Mouse (Mus musculus) embryonic facial prominence, embryonic 11.5 days (tissue): ENCODE results near the gene Rps6kb1. TPM values are rescaled to one million over a fixed set of nuclear protein-coding genes. Genes with fewer than 3 reads are reported as not detected.

ENCODE experiments used
- ATAC-seq: fragments of 200-750 bp; cut with Nextera tagmentation; replicated peaks from 2 replicates; pipeline ENCODE4 v1.8.0; 2017; ENCODE audit warnings: low read depth; ENCODE audit not compliant: insufficient number of reproducible peaks, low FRiP score, low TSS enrichment
- DNase-seq: peaks from one replicate; pipeline ENCODE4 v3.0.0-alpha.2; 2015; ENCODE audit warnings: low spot score
- H3K27ac ChIP-seq: fragments of 300-500 bp; sonication (generic); replicated peaks from 2 replicates; pipeline ENCODE4 v1.5.1; 2014; ENCODE audit warnings: mild to moderate bottlenecking, low read depth, low read length, control low read depth
- H3K27me3 ChIP-seq: fragments of 300-500 bp; sonication (generic); 2 replicates; pipeline ENCODE4 v1.6.1; 2014; ENCODE audit warnings: mild to moderate bottlenecking, low read length, moderate library complexity, mixed read lengths; ENCODE audit not compliant: control insufficient read depth, insufficient read depth
- H3K36me3 ChIP-seq: fragments of 300-500 bp; sonication (generic); replicated peaks from 2 replicates; pipeline ENCODE4 v1.6.1; 2014; ENCODE audit warnings: low read depth, mild to moderate bottlenecking, low read length, moderate library complexity, mixed read lengths; ENCODE audit not compliant: control insufficient read depth, insufficient read depth
- H3K4me1 ChIP-seq: fragments of 300-500 bp; sonication (generic); 2 replicates; pipeline ENCODE4 v1.6.1; 2014; ENCODE audit warnings: low read length, mixed read lengths; ENCODE audit not compliant: control insufficient read depth, insufficient read depth
- H3K4me2 ChIP-seq: fragments of 300-500 bp; sonication (generic); 2 replicates; pipeline ENCODE4 v1.6.1; 2014; ENCODE audit warnings: low read depth, mild to moderate bottlenecking, control low read depth, low read length, moderate library complexity
- H3K4me3 ChIP-seq: fragments of 300-500 bp; sonication (generic); 2 replicates; pipeline ENCODE4 v1.5.1; 2014; ENCODE audit warnings: low read depth, low read length, control low read depth
- H3K9ac ChIP-seq: fragments of 300-500 bp; sonication (generic); replicated peaks from 2 replicates; pipeline ENCODE4 v1.6.1; 2014; ENCODE audit warnings: mild to moderate bottlenecking, control low read depth, low read length
- H3K9me3 ChIP-seq: fragments of 300-500 bp; sonication (generic); replicated peaks from 2 replicates; pipeline ENCODE4 v1.6.1; 2016; ENCODE audit warnings: mild to moderate bottlenecking, low read length, inconsistent platforms, mixed read lengths; ENCODE audit not compliant: control insufficient read depth
- WGBS: fragments of 180-500 bp; shearing (Covaris S2); extraction: QIAGEN DNeasy Blood & Tissue Kit; methylation state at CpG from one replicate; pipeline ENCODE4 v1.1.7; 2014; 5-methylcytosine and 5-hydroxymethylcytosine counted together
- polyA plus RNA-seq: library from polyadenylated mRNA; unstranded; fragments of >200 nt; fragmentation: Nextera tagmentation; extraction: Ambion mirVana; gene quantifications from 2 replicates; pipeline ENCODE4 v1.2.1, GENCODE M21; 2014

Gene Rps6kb1
- 63.7 and 69.7 TPM in 2 replicates for polyA plus RNA-seq

DNA sequence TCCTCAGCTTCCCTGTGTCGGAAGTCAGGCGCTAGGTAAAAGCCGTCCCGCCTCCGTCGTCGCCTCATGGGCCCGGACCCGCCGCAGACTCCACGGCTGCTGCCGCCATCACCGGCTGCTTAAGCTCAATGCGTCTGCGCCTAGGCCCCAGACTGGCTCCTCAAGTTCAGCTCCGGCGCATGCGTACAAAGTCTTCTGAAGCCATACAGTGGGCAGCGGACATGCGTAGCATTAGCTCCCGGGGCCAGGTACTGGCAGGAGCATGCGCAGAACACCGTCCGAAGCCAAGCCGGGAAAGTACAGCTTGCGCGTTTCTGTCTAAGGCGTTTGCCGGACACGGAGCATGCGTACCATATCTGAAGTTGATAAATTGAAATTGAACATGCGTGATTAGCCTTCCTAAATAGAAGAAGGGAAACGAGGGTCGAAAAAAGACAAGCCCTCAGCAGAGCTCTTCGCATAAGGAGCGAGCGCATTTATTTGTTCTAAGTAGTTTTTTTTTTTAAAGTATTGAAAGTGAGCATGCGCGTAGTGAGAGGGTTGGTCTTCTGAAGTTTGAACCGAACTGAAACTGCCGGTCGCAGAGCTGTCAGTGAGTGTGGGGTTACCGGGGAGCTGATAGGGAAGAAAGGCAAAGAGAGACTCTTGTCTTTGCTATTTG, at the start of gene Rps6kb1, which contains the start of gene Tubd1:
TSS of gene Rps6kb1 (minus strand) at position 167 of the 661 bp plus-strand sequence.
TSS of gene Tubd1 (plus strand) at position 353 of the 661 bp plus-strand sequence.
- H3K4me2 ChIP-seq: peak within 1 kb of the TSS; percentile 80
- DNase-seq (peak; percentile 100), ATAC-seq (peak; percentile 97)
- H3K36me3 ChIP-seq: no peaks in the 10 kb centered on the region; the same call in 1 of the 2 replicates
- peak within 1 kb of the TSS; percentile 94 for H3K9ac ChIP-seq
- no peaks in the 10 kb centered on the region for H3K27me3 ChIP-seq
- H3K4me3 ChIP-seq: peak within 1 kb of the TSS; percentile 96
- peaks cover 2% of the 10 kb centered on the region; the same call in 1 of the 2 replicates for H3K4me1 ChIP-seq
- H3K9me3 ChIP-seq: no peaks in the 10 kb centered on the region
- H3K27ac ChIP-seq: peak within 1 kb of the TSS; percentile 73; the same call in 1 of the 2 replicates
- WGBS: under 1% methylated on average over 43 of the region's 43 CpGs

DNA sequence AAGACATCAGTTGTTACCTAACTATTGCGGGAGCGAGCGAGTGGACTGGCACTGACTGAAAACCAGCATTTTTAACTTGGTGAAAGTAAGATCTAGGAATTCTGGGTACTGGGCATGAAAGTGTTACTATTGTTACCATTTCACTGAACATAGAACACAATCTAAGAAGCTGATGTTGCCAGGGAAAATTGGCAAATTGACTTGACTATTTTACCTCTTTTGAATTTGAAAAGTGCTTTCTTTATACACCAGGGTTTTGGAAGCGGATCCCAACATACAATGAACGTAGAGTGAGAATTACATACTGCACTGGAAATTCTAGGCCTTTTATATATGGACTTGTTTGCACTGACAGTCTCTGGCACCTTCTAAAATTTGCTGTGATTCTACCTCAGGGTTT, 48.8 kb upstream of the Rps6kb1 start:
- Histone ChIP-seq H3K27ac (no peak overlapping the region), H3K27me3 (no peaks in the 10 kb centered on the region), H3K36me3 (no peaks in the 10 kb centered on the region), H3K4me1 (no peaks in the 10 kb centered on the region), H3K4me3 (no peak overlapping the region), H3K4me2 (no peak overlapping the region), H3K9ac (no peak overlapping the region), H3K9me3 (no peaks in the 10 kb centered on the region)
- ATAC-seq: no peak
- no peak for DNase-seq
- WGBS: 89% methylated on average over 5 of the region's 5 CpGs

DNA sequence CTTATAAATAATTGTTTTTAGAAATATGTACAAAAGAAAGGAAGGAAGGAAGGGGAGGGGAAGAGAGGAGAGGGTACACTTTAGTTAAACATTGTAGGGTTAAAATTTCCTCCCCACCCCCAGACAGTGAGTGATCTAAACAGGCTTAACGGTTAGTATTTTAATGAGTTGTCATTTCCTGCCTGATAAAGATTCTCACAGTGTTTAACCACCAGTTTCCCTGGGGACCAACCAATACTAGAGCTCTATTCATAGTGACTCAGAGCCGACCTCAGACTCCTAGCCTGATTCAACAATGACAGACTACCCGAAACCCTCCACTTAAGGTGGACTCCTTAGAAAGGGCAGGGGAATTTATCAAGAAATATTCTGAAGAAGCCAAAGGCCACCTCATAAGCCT, 48.4 kb upstream of the Rps6kb1 start:
- H3K9me3 ChIP-seq: no peaks in the 10 kb centered on the region
- no peak overlapping the region for H3K9ac ChIP-seq
- no peak overlapping the region for H3K27ac ChIP-seq
- no peaks in the 10 kb centered on the region for H3K27me3 ChIP-seq
- no peaks in the 10 kb centered on the region for H3K36me3 ChIP-seq
- H3K4me2 ChIP-seq: no peak overlapping the region
- 28% methylated on average over 3 of the region's 3 CpGs for WGBS
- no peaks in the 10 kb centered on the region for H3K4me1 ChIP-seq
- no peak overlapping the region for H3K4me3 ChIP-seq
- ATAC-seq (no peak), DNase-seq (no peak)

DNA sequence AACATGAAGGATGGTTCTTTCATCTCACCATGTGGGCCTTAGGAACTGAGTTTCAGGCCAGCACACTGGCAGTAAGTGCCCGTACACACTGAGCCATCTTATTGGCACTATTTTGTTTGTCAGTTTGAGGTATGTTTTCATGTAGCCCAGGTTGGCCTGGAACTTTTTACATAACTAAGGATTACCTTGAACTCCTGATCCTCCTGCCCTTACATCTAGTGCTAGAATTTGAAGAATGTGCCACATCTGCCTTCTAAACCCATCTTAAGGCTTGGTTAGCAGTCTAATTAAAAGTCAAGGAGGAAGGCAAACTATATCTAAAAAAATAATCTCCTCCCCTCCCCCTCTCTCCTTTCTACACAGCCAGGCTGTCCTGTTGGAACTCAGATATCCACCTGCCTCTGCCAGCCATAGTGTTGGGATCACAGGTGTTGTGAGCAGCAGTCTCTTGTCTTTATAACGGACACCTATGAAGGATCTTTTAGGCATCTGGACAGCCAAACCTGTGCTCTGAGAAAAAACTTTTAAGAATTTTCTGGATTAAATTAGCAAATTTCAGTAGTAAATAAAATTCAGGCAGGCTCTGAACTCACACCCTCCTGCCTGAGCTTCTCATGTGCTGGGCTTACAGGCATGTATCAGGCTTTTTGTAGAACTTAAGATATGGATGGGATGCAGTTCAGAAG, 47.5 kb upstream of the Rps6kb1 start:
- Histone ChIP-seq H3K27me3 (no peaks in the 10 kb centered on the region), H3K9ac (no peak overlapping the region), H3K36me3 (no peaks in the 10 kb centered on the region), H3K9me3 (no peaks in the 10 kb centered on the region), H3K4me2 (no peak overlapping the region), H3K4me1 (no peaks in the 10 kb centered on the region), H3K27ac (no peak overlapping the region), H3K4me3 (no peak overlapping the region)
- no peak for ATAC-seq
- WGBS: 90% methylated on average over 2 of the region's 2 CpGs
- DNase-seq: no peak

DNA sequence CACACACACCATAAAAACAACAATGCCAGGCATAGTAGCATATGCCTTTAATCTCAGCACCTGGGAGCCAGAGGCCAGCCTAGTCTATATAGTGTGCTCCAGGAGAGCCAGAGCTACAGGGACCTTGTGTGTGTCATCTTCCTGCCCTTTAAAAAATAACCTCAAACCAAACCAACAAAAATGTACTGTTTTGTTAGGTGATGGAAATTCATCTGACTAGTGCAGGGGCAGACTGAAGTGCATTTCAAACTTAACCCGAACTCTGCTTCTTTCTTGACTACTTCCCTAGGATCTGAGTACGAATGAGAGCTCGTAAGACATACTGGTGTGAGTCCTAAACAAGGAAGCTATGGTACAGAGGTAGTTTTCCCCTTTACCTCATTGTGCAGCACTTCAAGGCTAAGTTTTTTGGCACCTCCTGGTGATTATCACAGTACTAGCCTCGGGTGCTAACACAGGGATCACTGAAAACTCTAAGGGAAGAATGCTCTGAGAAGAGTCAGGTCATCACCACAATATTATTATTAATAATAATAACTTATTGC, 46.8 kb upstream of the Rps6kb1 start:
- Histone ChIP-seq H3K9me3 (no peaks in the 10 kb centered on the region), H3K4me3 (no peak overlapping the region), H3K36me3 (no peaks in the 10 kb centered on the region), H3K27me3 (no peaks in the 10 kb centered on the region), H3K4me1 (no peaks in the 10 kb centered on the region), H3K9ac (no peak overlapping the region), H3K4me2 (no peak overlapping the region), H3K27ac (no peak overlapping the region)
- WGBS: 89% methylated on average over 4 of the region's 4 CpGs
- DNase-seq (no peak), ATAC-seq (no peak)

DNA sequence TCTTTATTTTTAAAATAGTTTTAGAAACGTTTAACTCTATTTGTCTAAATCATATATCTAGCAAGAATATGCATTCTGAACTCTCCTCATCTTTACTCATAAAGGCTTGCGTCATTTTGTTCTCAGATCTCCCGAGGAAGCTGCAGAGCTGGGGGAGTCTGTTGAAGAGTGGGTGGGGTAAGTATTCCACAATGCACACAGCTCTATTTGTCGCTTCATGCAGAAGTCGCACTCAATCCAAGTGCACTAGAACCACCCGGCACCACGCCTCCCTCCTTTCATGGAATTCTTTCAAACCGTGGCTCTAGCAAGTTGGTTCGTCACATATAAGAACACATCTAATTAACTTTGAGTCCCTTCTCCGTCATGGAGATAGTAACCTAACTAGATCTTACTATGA, 46.0 kb upstream of the Rps6kb1 start:
- Histone ChIP-seq H3K4me2 (no peak overlapping the region), H3K36me3 (no peaks in the 10 kb centered on the region), H3K27me3 (no peaks in the 10 kb centered on the region), H3K9me3 (no peaks in the 10 kb centered on the region), H3K27ac (no peak overlapping the region), H3K4me3 (no peak overlapping the region), H3K4me1 (no peaks in the 10 kb centered on the region), H3K9ac (no peak overlapping the region)
- WGBS: 91% methylated on average over 10 of the region's 10 CpGs
- DNase-seq (no peak), ATAC-seq (no peak)

DNA sequence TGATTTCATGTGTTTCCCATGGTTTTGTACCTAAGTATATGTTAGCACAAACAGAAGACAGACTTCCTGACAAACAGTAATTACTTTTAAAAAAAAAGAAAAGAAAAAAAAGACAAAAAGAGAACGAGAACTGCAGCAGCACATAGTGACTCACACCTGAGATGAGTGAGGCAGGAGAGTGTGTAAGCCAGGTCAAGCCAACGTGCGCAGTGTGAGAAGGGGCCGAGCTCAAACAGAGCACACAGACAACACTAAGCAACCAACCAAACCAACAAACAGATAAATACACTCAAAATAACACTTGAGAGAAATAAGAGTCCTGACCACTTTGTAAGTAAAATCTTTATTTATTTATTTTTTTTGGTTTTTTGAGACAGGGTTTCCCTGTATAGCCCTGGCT, 45.5 kb upstream of the Rps6kb1 start:
- WGBS: 84% methylated on average over 4 of the region's 4 CpGs
- ATAC-seq: no peak
- Histone ChIP-seq H3K27me3 (no peaks in the 10 kb centered on the region), H3K4me1 (no peaks in the 10 kb centered on the region), H3K36me3 (no peaks in the 10 kb centered on the region), H3K9me3 (no peaks in the 10 kb centered on the region), H3K9ac (no peak overlapping the region), H3K4me3 (no peak overlapping the region), H3K27ac (no peak overlapping the region), H3K4me2 (no peak overlapping the region)
- no peak for DNase-seq
